Mouse (Mus musculus) cerebellum, postnatal 36 days (tissue): Measurements from ENCODE around the gene 4933424G06Rik.

Experiments
- DNase-seq, 2 experiments: peaks; one replicate each; pipeline ENCODE4 v3.0.0; 2021 to 2022; ENCODE audit warnings: mixed read lengths in 2 of 2

4933424G06Rik gene

DNA sequence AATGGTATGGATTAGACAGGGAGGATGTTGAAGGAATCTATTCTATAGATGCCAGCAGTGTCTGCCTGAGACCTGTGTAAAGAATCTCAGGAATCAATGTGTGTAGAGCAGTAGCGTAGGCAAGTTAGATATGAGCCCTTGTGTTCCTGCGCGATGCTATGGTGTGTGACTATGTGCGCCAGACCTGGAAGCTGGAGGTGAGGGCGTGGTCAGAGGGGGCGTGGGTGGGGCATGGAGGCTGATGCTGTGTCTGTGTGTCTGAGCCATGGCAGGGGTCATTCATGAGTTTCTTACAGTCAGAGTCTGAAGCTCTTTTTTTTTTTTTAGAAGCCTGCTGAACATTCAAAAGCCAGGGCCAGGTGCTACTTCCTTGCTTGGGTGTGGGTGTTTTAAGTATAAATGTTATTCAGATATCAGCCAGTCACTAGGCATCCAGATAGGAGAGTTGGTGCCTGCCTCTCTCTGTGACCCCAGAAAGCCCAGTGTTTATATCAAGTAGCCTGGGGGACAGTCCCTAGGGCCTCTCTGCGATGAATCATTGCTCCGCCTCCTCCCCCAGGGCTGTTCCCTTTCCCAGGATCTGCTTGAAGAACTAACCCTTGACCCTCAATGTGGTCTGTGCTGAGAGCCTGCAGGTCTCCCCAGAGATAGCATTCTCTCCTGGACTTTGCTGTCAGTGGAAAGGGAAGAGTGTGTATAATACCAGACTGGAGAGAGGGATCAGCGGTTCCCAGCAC lies 62.4 kb downstream of the 4933424G06Rik start:
- DNase-seq, result no peak

DNA sequence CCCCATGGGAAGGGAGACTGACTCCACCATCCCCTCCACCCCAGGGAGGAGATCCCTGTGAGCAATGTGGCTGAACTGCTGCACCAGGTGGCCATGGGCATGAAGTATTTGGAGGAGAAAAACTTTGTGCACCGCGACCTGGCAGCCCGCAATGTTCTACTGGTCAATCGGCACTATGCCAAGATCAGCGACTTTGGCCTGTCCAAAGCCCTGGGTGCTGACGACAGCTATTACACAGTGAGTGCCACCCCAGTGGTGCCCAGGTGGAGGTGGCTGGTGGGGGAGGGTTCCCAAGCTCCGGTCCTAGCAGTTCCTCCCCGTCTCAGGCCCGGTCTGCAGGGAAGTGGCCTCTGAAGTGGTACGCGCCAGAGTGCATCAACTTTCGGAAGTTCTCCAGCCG lies 70.8 kb downstream of the 4933424G06Rik start:
- DNase-seq, result no peak

DNA sequence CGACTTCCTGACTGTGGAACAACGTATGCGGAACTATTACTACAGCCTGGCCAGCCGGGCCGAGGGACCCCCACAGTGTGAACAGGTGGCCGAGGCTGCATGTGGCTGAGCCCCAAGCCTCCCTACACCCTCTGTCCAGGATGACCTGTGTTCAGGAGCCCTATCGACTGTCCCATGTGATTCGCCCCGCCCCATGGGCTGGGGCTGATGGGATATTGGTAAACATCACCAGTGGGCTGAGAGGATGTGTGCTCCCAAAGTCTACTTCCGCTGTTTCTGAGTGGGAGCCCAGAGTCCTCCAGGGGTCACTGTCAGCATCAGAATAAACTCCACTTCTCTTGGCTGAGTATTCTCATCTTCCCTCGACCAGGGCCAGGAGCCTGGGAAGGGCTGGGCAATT lies 72.5 kb downstream of the 4933424G06Rik start:
- DNase-seq, result peak; percentile 39 to 51

DNA sequence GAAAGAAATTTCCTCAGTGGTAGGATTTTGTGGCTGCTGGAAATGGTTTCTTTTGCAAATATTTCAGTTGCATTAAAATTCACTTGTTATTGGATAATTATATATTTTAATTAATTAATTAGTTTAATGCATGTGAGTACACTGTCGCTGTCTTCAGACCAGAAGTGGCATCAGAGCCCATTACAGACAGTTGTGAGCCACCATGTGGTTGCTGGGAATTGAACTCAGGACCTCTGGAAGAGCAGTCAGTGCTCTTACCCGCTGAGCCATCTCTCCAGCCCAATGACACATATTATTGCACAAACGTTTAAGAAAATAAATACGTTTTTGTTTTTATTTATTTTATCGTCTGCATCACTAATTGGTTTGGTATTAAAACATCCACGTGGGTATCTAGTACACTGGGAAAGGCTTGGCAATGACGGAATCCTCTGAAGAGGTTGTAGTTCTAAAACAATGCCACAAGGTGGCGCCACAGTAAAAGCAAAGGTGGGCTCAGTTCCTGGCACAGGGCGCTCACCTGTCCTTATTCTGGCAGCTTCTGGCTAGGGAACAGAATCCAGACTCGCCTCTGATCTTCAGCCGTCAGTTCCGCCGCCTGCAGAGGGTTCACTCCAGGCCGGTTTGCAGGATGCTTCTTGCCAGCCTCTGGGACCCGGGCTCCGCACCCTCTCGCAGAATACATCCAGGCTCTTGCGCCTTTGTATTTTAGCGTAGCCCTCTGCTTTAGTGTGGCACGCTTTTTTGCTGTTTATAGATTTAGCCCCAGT lies 74.6 kb downstream of the 4933424G06Rik start:
- peak; percentile 90 to 95 for DNase-seq

DNA sequence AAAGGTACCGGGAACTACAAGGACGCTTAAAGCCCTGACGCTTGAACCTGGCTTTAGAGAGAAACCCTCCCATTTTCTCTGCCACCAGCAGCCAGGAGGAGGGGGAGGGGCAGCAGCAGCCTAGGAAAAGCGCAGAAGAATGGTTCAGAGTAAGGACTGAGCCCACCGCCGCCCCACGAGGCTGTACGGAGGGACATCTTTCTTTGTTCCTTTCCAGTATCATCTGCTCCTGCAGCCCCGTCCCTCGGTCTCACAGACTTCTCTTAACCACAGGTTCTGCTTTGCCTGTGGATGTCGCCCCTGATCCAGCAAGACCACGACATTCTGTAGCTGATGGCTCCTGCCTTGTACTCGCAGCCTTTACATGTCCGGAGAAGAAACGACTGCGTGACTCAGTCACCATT lies 75.3 kb downstream of the 4933424G06Rik start:
- peak; percentile 49 to 56 for DNase-seq

DNA sequence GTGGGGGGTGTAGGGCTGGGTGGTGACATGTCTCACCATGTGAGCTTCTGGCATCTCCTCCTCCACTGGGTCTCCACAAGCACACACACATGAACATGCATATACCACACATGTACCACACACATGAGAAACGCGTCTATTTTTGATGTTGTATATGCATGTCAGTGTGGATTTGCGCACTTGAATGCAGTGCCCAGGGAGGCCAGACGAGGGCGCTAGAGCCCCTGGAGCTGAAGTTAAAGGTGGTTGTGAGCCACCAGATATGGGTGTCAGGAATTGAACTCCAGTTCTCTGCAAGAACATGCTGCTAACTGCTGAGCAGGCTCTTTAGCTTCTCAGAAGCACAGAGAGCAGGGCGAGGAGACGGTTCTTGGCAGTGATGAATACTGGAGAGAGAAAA lies 76.4 kb downstream of the 4933424G06Rik start:
- peak in 1 of 2 experiments; percentile 27 for DNase-seq

DNA sequence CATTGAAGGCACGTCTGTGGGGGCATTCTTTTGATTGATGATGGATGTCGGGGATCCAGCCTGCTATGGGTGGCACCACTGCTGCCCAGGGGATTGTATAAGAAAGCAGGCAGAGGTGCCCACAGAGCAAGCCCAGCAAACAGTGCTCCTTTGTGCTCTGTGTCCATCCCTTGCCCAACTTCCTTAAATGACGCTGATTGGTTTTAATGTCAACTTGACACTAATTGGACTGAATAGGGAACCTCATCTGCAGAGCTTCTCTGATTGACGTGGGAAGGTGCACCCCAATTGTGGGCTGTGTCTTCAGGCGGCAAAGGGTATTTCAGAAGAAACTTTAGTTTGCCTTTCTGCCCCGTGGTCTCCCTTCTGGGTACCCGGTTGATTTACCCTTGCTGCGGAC lies 79.5 kb downstream of the 4933424G06Rik start:
- DNase-seq, result no peak

DNA sequence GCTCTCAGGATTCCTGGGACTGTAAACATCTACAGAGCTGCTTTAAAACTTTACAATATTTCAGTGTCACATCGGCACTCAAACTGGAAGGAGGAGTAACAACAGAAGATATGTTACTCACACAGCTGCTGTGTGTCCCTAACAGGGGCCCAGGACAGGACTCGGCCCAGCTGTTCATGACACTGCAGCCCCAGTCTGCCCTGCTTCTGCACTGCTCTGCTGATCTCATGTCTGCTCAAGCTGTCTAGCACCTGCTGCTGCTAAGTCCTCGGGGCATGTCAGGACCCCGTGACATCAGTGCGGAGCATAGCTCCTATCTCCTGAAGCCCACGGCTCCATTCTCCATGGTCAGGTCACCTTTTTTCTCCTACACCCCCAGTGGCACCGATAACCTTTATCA lies 86.8 kb downstream of the 4933424G06Rik start:
- no peak for DNase-seq

DNA sequence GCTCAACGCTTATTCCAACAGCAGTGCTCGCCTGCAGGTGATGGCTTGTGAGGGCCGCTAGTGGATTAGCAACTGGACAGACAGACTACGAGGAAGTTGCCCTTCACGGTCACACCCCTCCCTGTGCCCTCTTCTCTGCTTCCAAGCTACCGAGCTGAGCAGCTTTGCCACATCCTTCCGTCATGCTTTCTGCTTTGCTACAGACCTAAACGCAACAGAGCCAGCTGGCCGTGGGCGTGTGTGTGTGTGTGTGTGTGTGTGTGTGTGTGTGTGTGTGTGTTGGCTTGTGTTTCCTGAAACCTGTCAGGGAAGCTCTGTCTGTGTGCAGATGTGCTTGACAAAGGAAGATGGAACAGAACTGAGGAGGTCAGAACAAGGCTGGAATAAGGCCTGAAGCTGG lies 87.5 kb downstream of the 4933424G06Rik start:
- DNase-seq, result no peak

DNA sequence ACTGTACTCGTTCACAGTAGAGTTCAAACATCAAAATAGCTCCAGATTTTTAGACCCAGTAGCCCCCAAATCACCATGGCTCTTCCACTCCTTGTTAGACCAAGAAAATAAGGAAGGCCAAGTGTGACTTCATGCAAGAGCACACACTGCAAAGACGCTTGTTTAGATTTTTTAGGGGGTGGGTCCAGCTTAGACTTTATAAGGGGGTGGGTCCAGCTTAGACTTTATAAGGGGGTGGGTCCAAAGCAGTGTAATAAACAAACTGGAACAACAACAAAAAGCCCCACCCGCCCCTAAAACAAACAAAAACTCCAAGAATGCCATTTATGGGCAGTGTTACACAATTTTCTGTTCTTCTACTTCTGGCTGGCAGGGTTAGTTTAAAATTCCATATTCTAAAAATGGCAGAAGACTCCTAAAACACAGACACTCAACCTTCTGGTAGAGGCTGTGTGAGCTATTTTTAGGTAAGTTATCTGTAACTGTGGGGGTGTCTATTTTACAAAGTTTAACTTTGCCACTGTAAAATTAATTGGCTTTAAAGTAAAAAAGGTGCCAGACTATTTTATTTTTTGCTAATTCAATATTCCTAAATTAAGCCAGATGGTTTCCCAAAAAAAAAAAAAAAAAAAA lies 90.5 kb downstream of the 4933424G06Rik start:
- no peak for DNase-seq

DNA sequence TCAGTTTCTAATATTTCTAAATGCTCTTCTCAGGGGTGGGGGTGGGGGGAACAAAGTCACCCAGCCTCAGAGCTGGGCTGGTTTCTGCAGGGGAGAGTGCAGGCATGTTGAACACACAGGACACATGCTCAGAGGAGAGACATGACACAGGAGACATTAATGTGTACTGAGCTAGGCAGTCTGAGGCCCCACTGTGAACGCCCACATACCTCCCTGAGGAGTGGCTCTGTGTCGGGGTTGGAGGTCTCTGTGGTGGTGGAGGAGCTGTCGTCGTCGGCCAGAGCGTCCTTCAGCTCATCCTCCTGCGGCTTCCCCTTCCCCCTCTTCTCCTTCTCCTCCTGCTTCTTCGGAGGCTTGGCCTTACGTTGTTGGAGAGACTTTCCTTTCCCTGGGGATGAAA lies 94.3 kb downstream of the 4933424G06Rik start:
- DNase-seq, result no peak

DNA sequence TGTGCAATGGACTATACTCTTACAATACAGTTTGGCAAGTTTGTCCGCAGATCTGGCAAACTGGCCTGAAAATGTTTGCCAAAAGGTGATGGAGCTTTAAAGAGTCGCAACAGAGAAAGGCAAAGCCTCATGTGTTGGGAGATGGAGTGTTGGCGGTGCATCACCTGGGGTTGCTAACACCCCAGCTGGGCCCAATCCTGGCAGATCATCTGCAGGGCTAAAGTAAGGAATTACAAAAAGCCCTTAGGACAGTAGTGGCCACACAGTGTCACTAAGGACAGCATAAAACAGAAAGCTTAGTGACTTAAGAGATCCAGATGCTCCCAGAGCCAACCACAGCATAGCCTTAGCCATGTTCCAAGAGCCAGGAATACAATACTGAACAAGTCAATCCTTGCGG lies 94.9 kb downstream of the 4933424G06Rik start:
- DNase-seq, result no peak

DNA sequence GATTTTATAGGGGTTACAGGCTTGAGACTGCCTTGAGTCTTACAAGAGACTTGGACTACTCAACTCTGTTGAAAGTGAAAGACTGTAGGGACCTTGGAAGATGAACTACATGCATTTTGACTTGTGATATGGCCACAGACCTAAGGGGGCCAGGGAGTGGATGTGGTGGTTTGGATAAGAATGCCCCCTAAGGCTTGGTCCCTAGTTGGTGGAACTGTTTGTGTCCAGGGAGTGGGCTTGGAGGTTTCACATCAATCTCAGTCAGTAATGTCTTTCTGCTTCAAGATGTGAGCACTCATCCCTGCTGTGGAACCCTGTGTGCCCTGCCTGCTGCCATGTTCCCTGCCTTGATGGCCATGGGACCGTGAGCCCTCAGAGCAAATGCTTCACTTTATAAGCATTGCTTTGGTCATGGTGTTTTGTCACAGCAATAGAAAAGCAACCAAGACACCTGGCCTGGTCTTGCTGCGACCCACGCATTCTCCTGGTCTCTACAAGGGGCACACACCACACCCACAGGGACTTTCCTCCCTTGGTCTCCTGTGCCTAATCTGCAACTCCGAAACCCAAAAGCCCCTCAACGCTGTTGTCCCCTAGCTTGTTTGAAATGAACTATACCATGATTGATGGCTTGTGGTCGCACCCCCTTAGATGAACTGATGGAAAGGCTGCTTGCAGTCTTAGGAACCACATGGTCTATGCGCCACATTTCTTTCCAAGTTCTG lies 96.4 kb downstream of the 4933424G06Rik start:
- DNase-seq, result no peak

DNA sequence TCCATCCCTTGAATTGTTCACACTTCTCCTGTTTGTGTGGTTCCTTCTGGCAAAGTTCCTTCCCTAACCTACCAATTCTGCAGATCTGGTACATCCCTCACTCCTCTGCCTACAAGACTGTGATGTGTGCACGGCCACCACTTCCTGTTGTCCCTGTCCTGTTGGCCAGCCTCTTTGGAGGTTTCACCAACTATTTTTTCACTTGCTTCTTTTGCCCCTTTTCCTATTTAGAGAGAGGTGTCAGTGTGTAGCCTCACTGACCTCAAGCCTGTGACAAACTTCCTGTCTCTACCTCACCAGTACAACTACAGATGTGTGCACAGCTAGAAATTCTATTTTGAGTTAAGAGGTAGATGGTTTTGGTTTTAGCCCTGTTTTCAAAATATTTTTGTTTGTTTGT lies 97.1 kb downstream of the 4933424G06Rik start:
- no peak for DNase-seq
